25 mouse cellular contexts compared by ENCODE assay signal in the genomic region with DNA sequence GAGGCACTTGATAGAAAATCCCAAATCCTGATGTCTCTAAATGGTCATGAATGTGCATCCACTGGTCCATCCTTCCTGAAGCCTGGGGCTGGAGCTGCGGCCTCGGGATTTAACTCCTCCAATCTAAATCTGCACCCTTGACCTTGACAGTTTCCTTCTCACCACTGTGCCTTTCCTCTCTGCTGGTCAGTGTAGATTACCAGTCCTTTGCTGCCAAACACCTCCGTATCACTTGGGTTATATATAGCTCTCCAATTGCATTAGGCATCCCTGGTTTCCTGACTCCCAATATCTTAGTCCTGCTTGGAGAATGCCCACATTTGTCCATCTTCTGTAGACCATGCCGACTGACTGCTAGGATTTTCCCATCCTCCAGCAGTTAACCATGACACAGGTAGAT.
A peak's percentile ranks its signal among the peaks of the same experiment; 100 is the strongest.
DNase-seq lines count a peak whose midpoint lies in the region; ATAC-seq lines count a peak whose summit lies in the region.
"Had no signal": no experiment of that assay in that cellular context is flagged by ENCODE, and none has a peak within 500 bp of the region (broad histone marks: within the 10 kb centered on the region; RNA-seq: fewer than 3 reads in every experiment).

No protein-coding gene starts in this region.

- no peaks in the 10 kb centered on the region for H3K27me3 ChIP-seq in heart, embryonic 11.5 days (ENCODE audit: control insufficient read depth, insufficient read depth, low read length)
- no peaks in the 10 kb centered on the region for H3K27me3 ChIP-seq in heart, embryonic 14.5 days (ENCODE audit: control insufficient read depth, insufficient read depth, low read length)
- H3K27me3 ChIP-seq in heart, embryonic 15.5 days, result no peaks in the 10 kb centered on the region
- no peaks in the 10 kb centered on the region for H3K27me3 ChIP-seq in heart, embryonic 16.5 days (ENCODE audit: control insufficient read depth, insufficient read depth, low read length)
- H3K27me3 ChIP-seq: forebrain, embryonic 13.5 days had no signal

- no peak for DNase-seq in heart, postnatal 4 days
- DNase-seq in heart, adult 8-10 months (ENCODE audit: low spot score), result no peak
- DNase-seq in urinary bladder, postnatal 10 days (ENCODE audit: low spot score), result no peak
- no peak for DNase-seq in embryo, embryonic 11 days
- DNase-seq: adrenal gland, adult 2 months; adrenal gland, postnatal 14 days; cerebellum, adult 11 months; cerebellum, adult 2 months; cerebellum, adult 9-11 months; cerebellum, postnatal 36 days; gastrocnemius, postnatal 10 days; gastrocnemius, postnatal 36 days; kidney, adult 11 months; kidney, adult 8-10 months had no signal

- 31% methylated on average over 4 of the region's 4 CpGs for WGBS in heart, embryonic 11.5 days (ENCODE audit: insufficient replicate concordance)
- 9% methylated on average over 4 of the region's 4 CpGs for WGBS in heart, embryonic 14.5 days
- 27% methylated on average over 4 of the region's 4 CpGs for WGBS in heart, embryonic 15.5 days
- WGBS in heart, embryonic 16.5 days, result 24% methylated on average over 4 of the region's 4 CpGs

- 0 out of 2 replicates have a peak, but pooled peaks cover 2% of the 10 kb centered on the region for H3K9me3 ChIP-seq in heart, embryonic 11.5 days (replicated peaks; ENCODE audit: control insufficient read depth, low read length)
- peaks cover 12% of the 10 kb centered on the region for H3K9me3 ChIP-seq in heart, embryonic 14.5 days (ENCODE audit: control insufficient read depth, low read length)
- 0 out of 2 replicates have a peak, but pooled peaks cover 6% of the 10 kb centered on the region for H3K9me3 ChIP-seq in heart, embryonic 15.5 days (replicated peaks)
- H3K9me3 ChIP-seq in heart, embryonic 16.5 days (replicated peaks; ENCODE audit: control insufficient read depth, low read length), result peaks cover 10% of the 10 kb centered on the region

- H3K4me3 ChIP-seq in heart, embryonic 11.5 days (ENCODE audit: low read depth, low read length), result no peak overlapping the region
- no peak overlapping the region for H3K4me3 ChIP-seq in heart, embryonic 14.5 days (ENCODE audit: control insufficient read depth in 1 of 2, insufficient read depth in 1 of 2, low read depth in 1 of 2, low read length in 2 of 2)
- no peak overlapping the region for H3K4me3 ChIP-seq in heart, embryonic 15.5 days
- no peak overlapping the region for H3K4me3 ChIP-seq in heart, embryonic 16.5 days (ENCODE audit: low read length)
- H3K4me3 ChIP-seq: forebrain, embryonic 10.5 days; forebrain, embryonic 13.5 days had no signal

- H3K4me1 ChIP-seq in heart, embryonic 11.5 days (ENCODE audit: control insufficient read depth, insufficient read depth, low read length), result peaks cover 61% of the 10 kb centered on the region
- H3K4me1 ChIP-seq in heart, embryonic 14.5 days (ENCODE audit: control insufficient read depth in 2 of 2, insufficient read depth in 2 of 2, low read length in 2 of 2), result peaks cover 35 to 68% of the 10 kb centered on the region in 2 experiments
- peaks cover 50% of the 10 kb centered on the region for H3K4me1 ChIP-seq in heart, embryonic 15.5 days (replicated peaks)
- peaks cover 55% of the 10 kb centered on the region for H3K4me1 ChIP-seq in heart, embryonic 16.5 days (ENCODE audit: control insufficient read depth, insufficient read depth, low read length)

- H3K36me3 ChIP-seq in heart, embryonic 11.5 days (ENCODE audit: control insufficient read depth, insufficient read depth, low read length), result peaks cover 10% of the 10 kb centered on the region
- H3K36me3 ChIP-seq in heart, embryonic 14.5 days (ENCODE audit: control insufficient read depth, insufficient read depth, low read length), result peaks cover 33% of the 10 kb centered on the region; the same call in 1 of the 2 replicates
- H3K36me3 ChIP-seq in heart, embryonic 15.5 days, result peaks cover 10% of the 10 kb centered on the region; the same call in 1 of the 2 replicates
- peaks cover 13% of the 10 kb centered on the region for H3K36me3 ChIP-seq in heart, embryonic 16.5 days (ENCODE audit: control insufficient read depth, insufficient read depth)

- no peak for ATAC-seq in heart, embryonic 11.5 days (replicated peaks; ENCODE audit: insufficient number of reproducible peaks, low FRiP score, low TSS enrichment)
- peak; percentile 69 for ATAC-seq in heart, embryonic 14.5 days (ENCODE audit: insufficient number of reproducible peaks, insufficient read depth, low FRiP score, low read depth)
- ATAC-seq in heart, embryonic 15.5 days (replicated peaks; ENCODE audit: insufficient number of reproducible peaks, insufficient read depth, low FRiP score, low read depth), result peak; percentile 70
- peak; percentile 78 for ATAC-seq in heart, embryonic 16.5 days (replicated peaks; ENCODE audit: extremely low read depth, insufficient read depth, low FRiP score)
- ATAC-seq: CD4-positive, CD25-positive, alpha-beta regulatory T cell, adult 4 months; forebrain, embryonic 13.5 days; forebrain, embryonic 16.5 days; hindbrain, postnatal 0 days; inflammation-experienced regulatory T-cells, adult 6 months had no signal

- H3K27ac ChIP-seq in heart, embryonic 11.5 days (ENCODE audit: low read depth, low read length), result peak overlapping the region; percentile 82
- peak overlapping the region; percentile 87 to 96 for H3K27ac ChIP-seq in heart, embryonic 14.5 days (replicated peaks in 1 of 2; ENCODE audit: control insufficient read depth in 1 of 2, insufficient read depth in 1 of 2, low read depth in 2 of 2, low read length in 2 of 2)
- H3K27ac ChIP-seq in heart, embryonic 15.5 days, result peak overlapping the region; percentile 87
- peak overlapping the region; percentile 91 for H3K27ac ChIP-seq in heart, embryonic 16.5 days (ENCODE audit: low read length)
- H3K27ac ChIP-seq: forebrain, embryonic 10.5 days; forebrain, embryonic 13.5 days; hindbrain, embryonic 14.5 days; hindbrain, postnatal 0 days had no signal

- H3K4me2 ChIP-seq in heart, embryonic 11.5 days, result peak overlapping the region; percentile 17; the same call in 1 of the 2 replicates
- peak overlapping the region; percentile 45 for H3K4me2 ChIP-seq in heart, embryonic 14.5 days (ENCODE audit: low read length)
- 0 out of 2 replicates have a peak overlapping the region, but pooled peaks have one; percentile 28 for H3K4me2 ChIP-seq in heart, embryonic 15.5 days
- H3K4me2 ChIP-seq in heart, embryonic 16.5 days (ENCODE audit: low read depth, low read length), result peak overlapping the region; percentile 17; the same call in 1 of the 2 replicates
- H3K4me2 ChIP-seq: forebrain, embryonic 13.5 days; hindbrain, embryonic 14.5 days had no signal

- H3K9ac ChIP-seq in heart, embryonic 11.5 days (ENCODE audit: low read depth, low read length), result 0 out of 2 replicates have a peak overlapping the region, but pooled peaks have one; percentile 2
- H3K9ac ChIP-seq in heart, embryonic 14.5 days (ENCODE audit: low read length), result peak overlapping the region; percentile 49; the same call in 1 of the 2 replicates
- no peak overlapping the region for H3K9ac ChIP-seq in heart, embryonic 15.5 days
- peak overlapping the region; percentile 38; the same call in 1 of the 2 replicates for H3K9ac ChIP-seq in heart, embryonic 16.5 days (ENCODE audit: low read length)
- H3K9ac ChIP-seq: forebrain, embryonic 13.5 days; hindbrain, embryonic 14.5 days had no signal
